Mouse (Mus musculus): ENCODE results near the gene Gm20852.
"Not testable (repeated sequence)": the region's sequence is repeated elsewhere in the genome, so short reads cannot be mapped to it uniquely, and the experiment has no call there.

Gene Gm20852

DNA sequence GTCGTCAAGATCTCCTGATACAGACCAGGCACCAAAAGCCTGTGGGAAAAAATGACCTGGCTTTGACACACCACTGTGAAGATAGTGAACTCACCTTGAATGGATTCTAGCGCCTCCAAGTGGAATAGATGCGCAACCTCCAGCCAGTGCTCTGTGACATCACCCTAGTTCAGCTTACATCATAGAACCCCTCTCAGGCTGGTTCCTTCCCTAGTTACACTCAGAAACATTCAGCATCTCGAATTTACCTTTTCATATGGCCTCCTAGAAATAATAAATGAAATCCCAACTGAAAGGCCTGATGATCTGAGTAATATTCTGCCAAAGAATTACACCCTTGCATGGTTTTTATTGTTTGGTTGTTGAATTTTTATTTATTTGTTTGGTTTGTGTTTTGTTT lies at the start of gene Gm20852:
Gene Gm20852, minus strand, starts transcription at position 101 of the 400 bp plus-strand sequence.
- ATAC-seq (ENCODE audit: insufficient number of reproducible peaks, low FRiP score, low TSS enrichment) = not testable (repeated sequence)
